Mouse (Mus musculus) heart, embryonic 13.5 days (tissue): ENCODE measurements around the gene Ncmap. TPM values are rescaled to one million over a fixed set of nuclear protein-coding genes. Genes with fewer than 3 reads are reported as not detected.
"Not testable (repeated sequence)": the region's sequence is repeated elsewhere in the genome, so short reads cannot be mapped to it uniquely, and the experiment has no call there.

Experiments used
- ATAC-seq: fragments of 200-750 bp; cut with Nextera tagmentation; 2 replicates; pipeline ENCODE4 v1.8.0; 2017; ENCODE audit warnings: moderate TSS enrichment; ENCODE audit not compliant: insufficient number of reproducible peaks, low FRiP score, low TSS enrichment; ENCODE audit errors: extremely low read depth
- H3K27ac ChIP-seq: fragments of 300-500 bp; sonication (generic); replicated peaks from 2 replicates; pipeline ENCODE4 v1.5.1; 2015; ENCODE audit warnings: moderate library complexity, mild to moderate bottlenecking, inconsistent platforms
- H3K27me3 ChIP-seq: fragments of 300-500 bp; sonication (generic); replicated peaks from 2 replicates; pipeline ENCODE4 v1.6.1; 2015; ENCODE audit warnings: mild to moderate bottlenecking, inconsistent platforms
- H3K36me3 ChIP-seq: fragments of 300-500 bp; sonication (generic); 2 replicates; pipeline ENCODE4 v1.6.1; 2015; ENCODE audit warnings: mild to moderate bottlenecking, inconsistent platforms
- H3K4me1 ChIP-seq: fragments of 300-500 bp; sonication (generic); 2 replicates; pipeline ENCODE4 v1.6.1; 2015; ENCODE audit warnings: inconsistent platforms
- H3K4me2 ChIP-seq: fragments of 300-500 bp; sonication (generic); 2 replicates; pipeline ENCODE4 v1.6.1; 2015; ENCODE audit warnings: inconsistent platforms, mild to moderate bottlenecking, moderate library complexity
- H3K4me3 ChIP-seq: fragments of 300-500 bp; sonication (generic); 2 replicates; pipeline ENCODE4 v1.5.1; 2015; ENCODE audit warnings: moderate library complexity, mild to moderate bottlenecking, inconsistent platforms
- H3K9ac ChIP-seq: fragments of 300-500 bp; sonication (generic); 2 replicates; pipeline ENCODE4 v1.6.1; 2015; ENCODE audit warnings: inconsistent platforms, mild to moderate bottlenecking, moderate library complexity
- H3K9me3 ChIP-seq: fragments of 300-500 bp; sonication (generic); 2 replicates; pipeline ENCODE4 v1.6.1; 2016; ENCODE audit warnings: inconsistent platforms
- WGBS: fragments of 180-500 bp; shearing (Covaris S2); methylation state at CpG from one replicate; pipeline ENCODE4 v1.1.7; 2015; ENCODE audit warnings: mixed read lengths; 5-methylcytosine and 5-hydroxymethylcytosine counted together
- polyA plus RNA-seq: library from polyadenylated mRNA; unstranded; fragments of >200 nt; fragmentation: Nextera tagmentation; extraction: Ambion mirVana; gene quantifications from 2 replicates; pipeline ENCODE4 v1.2.1, GENCODE M21; 2015

Gene Ncmap
- polyA plus RNA-seq, 1 experiment from 2014 or later, result 0.55 TPM

GRCm38 (mm10) chr4:135373299-135373698, 24.7 kb downstream of the Ncmap start:
- Histone ChIP-seq H3K9ac (no peak overlapping the region), H3K9me3 (peaks cover 4% of the 10 kb centered on the region; the same call in 1 of the 2 replicates), H3K4me1 (no peaks in the 10 kb centered on the region), H3K4me3 (no peak overlapping the region), H3K4me2 (no peak overlapping the region), H3K36me3 (no peaks in the 10 kb centered on the region), H3K27ac (no peak overlapping the region), H3K27me3 (no peaks in the 10 kb centered on the region)
- no peak for ATAC-seq
- WGBS, result 75% methylated on average over 5 of the region's 5 CpGs

GRCm38 (mm10) chr4:135370372-135370771, 27.7 kb downstream of the Ncmap start:
- no peaks in the 10 kb centered on the region for H3K27me3 ChIP-seq
- H3K4me1 ChIP-seq, result no peaks in the 10 kb centered on the region
- H3K36me3 ChIP-seq, result no peaks in the 10 kb centered on the region
- H3K9ac ChIP-seq, result no peak overlapping the region
- no peak overlapping the region for H3K4me3 ChIP-seq
- no peak overlapping the region for H3K27ac ChIP-seq
- 77% methylated on average over 11 of the region's 11 CpGs for WGBS
- peaks cover 2% of the 10 kb centered on the region; the same call in 1 of the 2 replicates for H3K9me3 ChIP-seq
- no peak for ATAC-seq
- H3K4me2 ChIP-seq, result no peak overlapping the region

DNA sequence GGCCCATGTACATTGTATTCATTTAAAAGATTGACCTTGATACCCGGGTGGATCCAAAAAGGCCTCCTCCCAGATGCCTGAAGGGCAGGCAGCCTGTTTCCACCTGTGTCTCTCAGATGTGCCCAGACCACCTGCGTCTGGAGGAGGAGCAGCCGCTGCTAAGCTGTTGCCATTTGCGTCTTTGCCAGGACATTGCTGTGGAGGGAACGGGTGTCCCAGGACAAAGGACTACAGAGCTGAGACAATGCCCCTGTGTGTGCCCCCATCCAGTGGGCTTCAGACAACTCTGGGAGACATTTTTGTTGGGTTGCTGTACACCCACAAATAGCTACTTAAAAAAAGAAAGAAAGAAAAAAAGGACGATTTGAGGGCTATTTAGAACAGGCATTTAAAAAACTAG, 35.2 kb downstream of the Ncmap start:
- Histone ChIP-seq H3K4me1 (no peaks in the 10 kb centered on the region), H3K9me3 (no peaks in the 10 kb centered on the region), H3K27me3 (peaks cover 6% of the 10 kb centered on the region; the same call in 1 of the 2 replicates), H3K27ac (no peak overlapping the region), H3K4me3 (no peak overlapping the region), H3K36me3 (no peaks in the 10 kb centered on the region), H3K4me2 (no peak overlapping the region), H3K9ac (no peak overlapping the region)
- WGBS, result 40% methylated on average over 6 of the region's 6 CpGs
- no peak for ATAC-seq

DNA sequence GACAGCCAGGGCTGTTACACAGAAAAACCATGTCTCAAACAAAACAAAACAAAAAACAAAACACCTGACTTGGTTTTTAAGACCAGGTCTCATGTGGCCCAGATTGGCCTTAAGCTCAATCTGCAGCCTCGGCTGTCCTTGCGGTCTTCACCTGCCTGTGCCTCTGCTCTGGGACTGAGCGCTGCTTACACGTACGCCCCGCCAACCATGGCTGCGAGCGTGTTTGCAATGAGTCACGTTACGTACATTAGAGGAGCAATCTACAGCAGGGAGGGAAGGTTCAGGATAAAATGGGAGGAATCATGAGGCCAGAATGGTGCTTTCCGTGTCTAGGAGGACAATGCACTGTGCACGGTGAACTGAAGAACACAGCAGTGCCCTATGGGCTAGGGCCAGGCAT, 36.3 kb downstream of the Ncmap start:
- Histone ChIP-seq H3K4me3 (no peak overlapping the region), H3K9ac (no peak overlapping the region), H3K4me1 (no peaks in the 10 kb centered on the region), H3K36me3 (no peaks in the 10 kb centered on the region), H3K27me3 (peaks cover 17% of the 10 kb centered on the region; the same call in 1 of the 2 replicates), H3K4me2 (no peak overlapping the region), H3K27ac (no peak overlapping the region), H3K9me3 (no peaks in the 10 kb centered on the region)
- no peak for ATAC-seq
- WGBS, result 88% methylated on average over 12 of the region's 12 CpGs

GRCm38 (mm10) chr4:135358736-135359135, 39.3 kb downstream of the Ncmap start:
- Histone ChIP-seq H3K36me3 (no peaks in the 10 kb centered on the region), H3K9me3 (no peaks in the 10 kb centered on the region), H3K4me2 (no peak overlapping the region), H3K4me3 (no peak overlapping the region), H3K27ac (no peak overlapping the region), H3K27me3 (peaks cover 18% of the 10 kb centered on the region; the same call in 1 of the 2 replicates), H3K9ac (no peak overlapping the region), H3K4me1 (peaks cover 11% of the 10 kb centered on the region)
- 2% methylated on average over 6 of the region's 6 CpGs for WGBS
- no peak for ATAC-seq

DNA sequence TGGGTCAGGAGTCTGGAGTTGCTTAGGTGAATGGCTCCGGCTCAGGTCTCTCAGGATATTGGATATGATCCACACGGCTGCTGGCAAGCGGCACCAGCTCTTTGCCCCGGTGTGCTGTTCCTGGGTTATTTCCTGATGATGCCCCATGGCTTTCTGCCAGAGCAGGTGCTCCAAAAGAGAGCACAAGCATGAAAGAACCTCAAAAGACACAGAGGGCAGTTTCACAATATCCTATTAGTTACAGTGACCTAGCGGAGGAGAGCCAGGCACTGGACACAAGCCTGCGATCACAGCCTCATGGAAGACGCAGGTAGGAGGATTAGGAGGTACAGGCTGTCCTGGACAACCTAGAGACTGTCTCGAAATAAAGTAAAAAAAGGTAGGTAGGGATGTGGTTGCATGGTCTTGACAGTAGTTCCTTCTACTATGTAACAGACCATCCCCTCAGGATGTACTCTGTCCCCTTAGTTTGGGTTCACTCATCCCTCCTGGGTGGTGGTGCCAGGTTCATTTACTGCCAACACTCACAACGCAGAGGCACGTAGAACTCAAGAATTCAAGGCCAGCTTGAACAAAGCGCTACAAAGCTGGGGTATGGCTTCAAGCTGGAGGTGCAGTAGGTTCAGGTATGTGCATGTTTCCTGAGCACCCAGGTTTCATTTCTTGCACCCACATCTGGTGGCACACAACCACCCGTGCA, 40.7 kb downstream of the Ncmap start:
- no peak for ATAC-seq
- WGBS, result 76% methylated on average over 12 of the region's 12 CpGs
- no peaks in the 10 kb centered on the region for H3K9me3 ChIP-seq
- H3K27ac ChIP-seq, result no peak overlapping the region
- no peak overlapping the region for H3K9ac ChIP-seq
- no peak overlapping the region for H3K4me2 ChIP-seq
- H3K36me3 ChIP-seq, result no peaks in the 10 kb centered on the region
- no peak overlapping the region for H3K4me3 ChIP-seq
- H3K27me3 ChIP-seq, result peaks cover 15% of the 10 kb centered on the region; the same call in 1 of the 2 replicates
- H3K4me1 ChIP-seq, result peaks cover 12% of the 10 kb centered on the region

- Histone ChIP-seq H3K9me3 (no peaks in the 10 kb centered on the region), H3K4me3 (no peak overlapping the region), H3K27me3 (peaks cover 12% of the 10 kb centered on the region; the same call in 1 of the 2 replicates), H3K4me2 (no peak overlapping the region), H3K27ac (no peak overlapping the region), H3K9ac (peak overlapping the region; percentile 10; the same call in 1 of the 2 replicates), H3K36me3 (no peaks in the 10 kb centered on the region; the same call in 1 of the 2 replicates), H3K4me1 (peaks cover 24% of the 10 kb centered on the region)
- 68% methylated on average over 9 of the region's 9 CpGs for WGBS
- ATAC-seq, result no peak
Measured at GRCm38 (mm10) chr4:135355886-135356550, 42.0 kb downstream of the Ncmap start.

DNA sequence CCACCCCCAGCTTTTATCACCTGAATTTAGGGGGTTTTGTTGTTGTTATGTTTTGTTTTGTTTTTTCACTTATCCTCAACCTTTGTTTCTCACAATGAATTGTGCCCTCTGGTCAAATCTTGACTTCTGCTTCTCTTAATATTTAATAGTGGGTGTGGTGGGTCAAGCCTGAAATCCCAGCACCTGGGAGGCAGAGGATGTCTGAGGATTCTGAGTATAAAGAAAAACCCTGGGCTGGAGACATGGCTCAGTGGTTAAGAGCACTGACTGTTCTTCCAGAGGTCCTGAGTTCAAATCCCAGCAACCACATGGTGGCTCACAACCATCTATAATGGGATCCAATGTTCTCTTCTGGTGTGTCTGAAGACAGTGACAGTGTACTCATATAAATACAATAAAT, 43.3 kb downstream of the Ncmap start:
- Histone ChIP-seq H3K27me3 (peaks cover 12% of the 10 kb centered on the region; the same call in 1 of the 2 replicates), H3K9ac (peak overlapping the region; percentile 86), H3K4me2 (0 out of 2 replicates have a peak overlapping the region, but pooled peaks have one; percentile 86), H3K27ac (peak overlapping the region; percentile 98), H3K4me1 (peaks cover 24% of the 10 kb centered on the region)
- not testable (repeated sequence) for H3K9me3 ChIP-seq, H3K4me3 ChIP-seq, H3K36me3 ChIP-seq, ATAC-seq

- ATAC-seq, result no peak
- Histone ChIP-seq H3K9me3 (no peaks in the 10 kb centered on the region), H3K4me2 (peak overlapping the region; percentile 86), H3K4me3 (peak overlapping the region; percentile 94), H3K9ac (peak overlapping the region; percentile 86), H3K27me3 (peaks cover 12% of the 10 kb centered on the region; the same call in 1 of the 2 replicates), H3K27ac (peak overlapping the region; percentile 98), H3K36me3 (peaks cover 17% of the 10 kb centered on the region), H3K4me1 (peaks cover 28% of the 10 kb centered on the region)
- WGBS, result 8% methylated on average over 12 of the region's 12 CpGs
Measured at GRCm38 (mm10) chr4:135353794-135354450, 44.1 kb downstream of the Ncmap start.

DNA sequence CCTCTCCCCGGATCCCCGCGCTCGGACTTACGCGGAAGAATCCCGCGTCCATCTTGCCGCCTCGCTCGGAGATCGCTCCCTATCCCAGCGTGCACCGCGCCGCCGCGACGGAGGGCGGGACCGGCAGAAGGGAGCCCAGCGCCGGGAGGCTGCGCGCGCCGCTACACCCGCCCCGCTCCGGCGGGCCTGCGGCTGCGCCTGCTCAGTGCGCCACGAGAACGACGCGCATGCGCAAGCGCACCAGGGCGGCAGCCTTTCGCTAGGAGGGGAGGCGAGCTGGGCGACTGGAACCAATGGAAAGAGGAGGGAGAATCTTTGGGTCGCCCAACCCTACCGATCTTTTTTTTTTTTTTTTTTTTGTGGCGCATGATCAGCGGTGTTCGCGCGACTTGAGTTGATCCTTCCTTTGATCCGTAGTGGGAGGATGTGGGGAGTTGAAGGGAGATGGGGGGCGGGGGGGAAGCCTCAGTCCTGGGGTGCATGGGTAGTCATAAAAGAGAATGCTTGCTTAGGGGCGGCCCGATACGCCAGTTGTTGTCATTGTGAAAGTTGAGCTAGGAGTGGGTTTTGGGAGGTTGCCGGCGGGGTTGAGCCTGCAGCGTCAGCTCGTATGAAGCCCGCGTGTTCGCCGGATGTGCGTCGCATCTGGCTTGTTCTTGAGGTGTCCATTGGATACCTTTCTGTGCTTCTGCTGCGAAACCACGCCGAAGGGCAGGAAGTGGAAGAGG, 44.8 kb downstream of the Ncmap start, which contains the start of gene Srrm1:
Gene Srrm1 (minus strand): TSS at position 256 of the 728 bp plus-strand sequence.
- peak; percentile 93 for ATAC-seq
- WGBS, result under 1% methylated on average over 68 of the region's 69 CpGs
- H3K9me3 ChIP-seq, result no peaks in the 10 kb centered on the region
- H3K27ac ChIP-seq, result peak within 1 kb of the TSS; percentile 98
- H3K4me2 ChIP-seq, result peak within 1 kb of the TSS; percentile 93
- peak within 1 kb of the TSS; percentile 98 for H3K9ac ChIP-seq
- peaks cover 12% of the 10 kb centered on the region; the same call in 1 of the 2 replicates for H3K27me3 ChIP-seq
- peak within 1 kb of the TSS; percentile 94 for H3K4me3 ChIP-seq
- peaks cover 29% of the 10 kb centered on the region for H3K4me1 ChIP-seq
- peaks cover 24% of the 10 kb centered on the region for H3K36me3 ChIP-seq
